Mouse (Mus musculus) ES-Bruce4 (cell line): ENCODE measurements around the gene Rps6ka3. TPM values are rescaled to one million over a fixed set of nuclear protein-coding genes. Genes with fewer than 3 reads are reported as not detected.

Experiments
- H3K27ac ChIP-seq: 2 replicates; pipeline ENCODE4 v1.5.1; 2012; ENCODE audit warnings: low read length, inconsistent platforms; ENCODE audit not compliant: insufficient read depth
- H3K27me3 ChIP-seq: 2 replicates; pipeline ENCODE4 v1.6.1; 2012; ENCODE audit warnings: mild to moderate bottlenecking, low read length, inconsistent platforms; ENCODE audit not compliant: control insufficient read depth, poor library complexity, insufficient read depth, severe bottlenecking
- H3K36me3 ChIP-seq: 2 replicates; pipeline ENCODE4 v1.6.1; 2012; ENCODE audit warnings: inconsistent platforms, mild to moderate bottlenecking, low read length, moderate library complexity; ENCODE audit not compliant: control insufficient read depth, poor library complexity, insufficient read depth, severe bottlenecking
- H3K4me1 ChIP-seq: one replicate; pipeline ENCODE4 v1.8.1; 2011; ENCODE audit warnings: low read length; ENCODE audit not compliant: control insufficient read depth, insufficient read depth
- H3K4me3 ChIP-seq: 2 replicates; pipeline ENCODE4 v1.5.1; 2011; ENCODE audit warnings: low read depth, mild to moderate bottlenecking, low read length
- H3K9ac ChIP-seq: 2 replicates; pipeline ENCODE4 v1.6.1; 2012; ENCODE audit warnings: low read depth, mild to moderate bottlenecking, inconsistent platforms; ENCODE audit not compliant: poor library complexity, severe bottlenecking
- H3K9me3 ChIP-seq: replicated peaks from 2 replicates; pipeline ENCODE4 v1.6.1; 2012; ENCODE audit warnings: mild to moderate bottlenecking, low read length, inconsistent platforms; ENCODE audit not compliant: control insufficient read depth, poor library complexity, insufficient read depth, severe bottlenecking
- CTCF ChIP-seq: IDR thresholded peaks from one replicate; pipeline ENCODE4 v1.8.1; 2011; ENCODE audit warnings: low read depth, low read length
- EP300 ChIP-seq: IDR thresholded peaks from 2 replicates; pipeline ENCODE4 v1.6.1; 2011; ENCODE audit warnings: low read depth, low read length; ENCODE audit not compliant: insufficient read depth
- POLR2A ChIP-seq: IDR thresholded peaks from one replicate; pipeline ENCODE4 v1.8.1; 2011; ENCODE audit warnings: low read length; ENCODE audit not compliant: insufficient read depth
- polyA plus RNA-seq: library from polyadenylated mRNA; stranded (reverse); fragments of >200 nt; gene quantifications from 2 replicates; pipeline ENCODE4 v1.2.4, GENCODE M21; 2011; ENCODE audit warnings: low read depth; ENCODE audit not compliant: missing spikeins, insufficient read depth, insufficient read length

Gene Rps6ka3
- polyA plus RNA-seq: 47.2 and 55.5 TPM in 2 replicates

DNA sequence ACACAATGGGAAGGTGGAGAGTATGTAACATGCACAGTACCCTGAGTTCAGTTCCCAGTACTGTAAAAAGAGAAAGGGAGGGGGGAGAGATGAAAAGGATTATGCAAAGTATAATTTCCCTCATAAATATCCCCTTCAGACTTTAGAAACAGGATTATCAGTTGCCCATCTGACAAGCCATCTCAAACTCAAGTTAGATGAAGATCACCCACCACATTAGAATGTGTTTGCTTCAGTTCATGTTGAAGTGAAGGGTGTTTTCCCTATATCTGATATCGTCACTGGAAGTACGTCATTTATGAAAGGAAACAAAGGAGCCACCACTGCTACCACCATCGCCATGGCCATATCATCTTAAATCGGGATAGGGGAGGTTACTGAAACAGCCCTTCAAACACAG, at the start of gene Rps6ka3:
Gene Rps6ka3 (plus strand): TSS at position 301 of the 400 bp plus-strand sequence.
- Histone ChIP-seq H3K4me1 (no peaks in the 10 kb centered on the region), H3K27ac (no peak within 1 kb of the TSS), H3K36me3 (no peaks in the 10 kb centered on the region), H3K9me3 (no peaks in the 10 kb centered on the region), H3K27me3 (no peaks in the 10 kb centered on the region), H3K4me3 (no peak within 1 kb of the TSS), H3K9ac (no peak within 1 kb of the TSS)
- no peak for TF ChIP-seq POLR2A

- Histone ChIP-seq H3K36me3 (no peaks in the 10 kb centered on the region), H3K27me3 (no peaks in the 10 kb centered on the region), H3K9ac (no peak overlapping the region), H3K4me1 (no peaks in the 10 kb centered on the region), H3K9me3 (no peaks in the 10 kb centered on the region), H3K27ac (no peak overlapping the region), H3K4me3 (no peak overlapping the region)
- TF ChIP-seq CTCF (no peak), POLR2A (no peak), EP300 (no peak)
These were observed 40.9 kb upstream of the Rps6ka3 start for GRCm38 (mm10) chrX:159169200-159169599.

DNA sequence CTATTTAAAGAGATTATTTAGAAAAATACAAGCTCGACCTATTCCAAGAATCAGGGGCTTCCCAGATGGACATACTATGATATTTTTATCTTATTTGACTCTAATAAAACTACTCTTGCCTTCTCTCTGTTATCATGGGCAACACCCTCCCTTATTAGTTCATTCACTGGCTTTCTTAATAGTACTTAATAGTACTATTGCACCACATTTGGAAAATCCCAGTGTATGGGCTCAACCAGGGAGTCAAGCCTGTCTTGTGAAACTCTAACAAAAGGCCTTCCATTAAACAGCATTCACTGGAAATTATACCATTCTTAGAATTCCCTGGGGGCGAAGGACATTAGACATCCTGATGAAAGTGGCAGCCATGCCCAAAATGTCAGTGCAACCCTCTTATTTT, 38.5 kb upstream of the Rps6ka3 start:
- TF ChIP-seq CTCF (no peak), POLR2A (no peak), EP300 (no peak)
- H3K4me3 ChIP-seq: no peak overlapping the region
- no peak overlapping the region for H3K27ac ChIP-seq
- H3K9ac ChIP-seq: no peak overlapping the region
- H3K9me3 ChIP-seq: no peaks in the 10 kb centered on the region
- H3K4me1 ChIP-seq: no peaks in the 10 kb centered on the region
- no peaks in the 10 kb centered on the region for H3K27me3 ChIP-seq
- H3K36me3 ChIP-seq: no peaks in the 10 kb centered on the region

- no peak overlapping the region for H3K27ac ChIP-seq
- no peaks in the 10 kb centered on the region for H3K4me1 ChIP-seq
- H3K9me3 ChIP-seq: no peaks in the 10 kb centered on the region
- no peak overlapping the region for H3K4me3 ChIP-seq
- H3K9ac ChIP-seq: no peak overlapping the region
- no peaks in the 10 kb centered on the region for H3K27me3 ChIP-seq
- H3K36me3 ChIP-seq: no peaks in the 10 kb centered on the region
- TF ChIP-seq CTCF (no peak), POLR2A (no peak), EP300 (no peak)
These were observed 18.5 kb upstream of the Rps6ka3 start for GRCm38 (mm10) chrX:159191581-159191980.

GRCm38 (mm10) chrX:159199495-159199894, 10.6 kb upstream of the Rps6ka3 start:
- Histone ChIP-seq H3K4me3 (no peak overlapping the region), H3K9ac (no peak overlapping the region), H3K4me1 (no peaks in the 10 kb centered on the region), H3K27ac (no peak overlapping the region), H3K27me3 (no peaks in the 10 kb centered on the region), H3K36me3 (no peaks in the 10 kb centered on the region), H3K9me3 (no peaks in the 10 kb centered on the region)
- no peak for TF ChIP-seq POLR2A
- TF ChIP-seq CTCF: no peak
- TF ChIP-seq EP300: no peak

DNA sequence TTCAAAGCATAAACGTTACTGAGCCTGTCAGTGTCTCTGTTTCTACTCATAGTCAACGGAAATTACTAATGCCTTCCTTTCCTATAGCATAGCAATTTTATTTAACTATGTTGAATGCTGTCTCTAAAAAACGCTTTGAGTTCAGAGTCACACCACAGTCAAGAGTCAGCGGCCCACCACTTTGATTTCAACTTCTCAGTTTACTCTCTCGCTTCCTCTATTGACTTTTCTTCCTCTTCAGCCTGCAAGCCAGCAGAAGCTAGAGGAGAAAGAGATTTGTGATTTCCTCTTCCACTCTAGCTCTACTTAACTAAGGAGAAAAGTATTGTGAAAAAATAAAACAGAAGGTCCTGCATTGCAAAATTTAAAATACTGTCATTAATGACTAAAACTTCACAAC, 10.0 kb upstream of the Rps6ka3 start:
- TF ChIP-seq POLR2A (no peak), CTCF (no peak), EP300 (no peak)
- Histone ChIP-seq H3K36me3 (no peaks in the 10 kb centered on the region), H3K27ac (no peak overlapping the region), H3K9me3 (no peaks in the 10 kb centered on the region), H3K4me3 (no peak overlapping the region), H3K4me1 (no peaks in the 10 kb centered on the region), H3K9ac (no peak overlapping the region), H3K27me3 (no peaks in the 10 kb centered on the region)
